Mouse (Mus musculus) erythroblast, embryonic 14.5 days (primary cell): ENCODE measurements around the gene Fbh1.

Source experiments
- GATA1 ChIP-seq: IDR thresholded peaks from 2 replicates; pipeline ENCODE4 v1.6.1; 2012; ENCODE audit warnings: low read length, inconsistent platforms, mixed read lengths
- TAL1 ChIP-seq: IDR thresholded peaks from 3 replicates; pipeline ENCODE4 v1.6.1; 2012; ENCODE audit warnings: low read length, inconsistent platforms, mixed read lengths

DNA sequence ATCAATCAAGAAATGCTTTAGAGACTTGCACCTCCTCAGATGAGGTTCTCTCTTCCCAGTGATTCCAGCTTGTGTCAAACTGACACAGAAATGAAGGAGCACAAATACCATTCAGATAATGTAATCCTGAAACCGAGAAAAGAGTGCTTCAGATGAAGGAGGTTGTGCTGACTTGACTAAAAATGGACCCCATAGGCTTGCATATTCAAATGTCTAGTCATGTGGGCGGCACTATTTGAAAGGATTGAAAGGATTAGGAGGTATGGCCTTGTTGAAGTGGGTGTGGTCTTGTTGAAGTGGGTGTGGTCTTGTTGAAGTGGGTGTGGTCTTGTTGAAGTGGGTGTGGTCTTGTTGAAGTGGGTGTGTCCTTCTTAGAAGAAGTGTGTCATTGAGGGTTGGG, 77.5 kb downstream of the Fbh1 start:
- TF ChIP-seq GATA1 (no peak), TAL1 (no peak)
